Mouse (Mus musculus): ENCODE results near the gene Tenm2.

- TF ChIP-seq EP300 (IDR thresholded peaks at IDR 0.05) (no peak), CTCF (IDR thresholded peaks at IDR 0.05) (no peak)
Observed at GRCm38 (mm10) chr11:36041411-36041810, 1194.4 kb downstream of the Tenm2 start.

Data from lung, postnatal 0 days (tissue).